Mouse (Mus musculus) urinary bladder, postnatal 36 days (tissue): ENCODE data around the gene Pemt.

Source experiments
- DNase-seq, 2 experiments: peaks; one replicate each; pipeline ENCODE4 v3.0.0; 2022; ENCODE audit warnings: low spot score in 2 of 2, mixed read lengths in 1 of 2

Gene Pemt

DNA sequence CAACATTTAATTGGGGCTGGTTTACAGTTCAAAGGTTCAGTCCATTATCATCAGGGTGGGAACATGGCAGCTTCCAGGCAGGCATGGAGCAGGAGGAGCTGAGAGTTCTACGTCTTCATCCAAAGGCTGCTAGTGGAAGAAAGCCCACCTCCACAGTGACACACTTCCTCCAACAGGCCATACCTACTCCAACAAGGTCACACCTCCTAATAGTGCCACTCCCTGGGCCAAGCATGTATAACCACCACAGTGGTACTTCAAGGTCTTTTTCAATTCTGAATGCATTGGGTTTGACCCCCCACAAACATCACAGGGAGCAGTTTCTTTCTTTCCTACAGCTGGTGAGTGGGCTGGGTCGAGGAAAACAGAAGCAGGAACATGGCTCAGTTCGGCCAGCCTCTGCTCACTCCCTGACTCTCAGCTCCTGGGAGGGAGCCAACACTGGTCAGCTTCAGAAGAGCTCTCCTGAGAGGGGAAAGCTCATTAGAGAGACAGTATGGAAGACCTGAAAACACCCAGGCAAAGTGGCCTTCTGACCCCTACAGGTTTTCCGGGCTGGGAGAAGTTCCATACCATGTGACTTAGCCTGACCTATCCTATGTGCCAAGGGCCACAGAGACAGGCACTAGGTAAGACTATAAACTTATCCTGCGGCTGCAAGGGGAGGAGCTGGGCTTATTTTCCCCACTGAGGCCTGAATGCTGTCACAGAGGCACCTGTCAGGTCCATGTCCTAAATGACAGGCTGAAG lies 44.9 kb downstream of the Pemt start:
- no peak for DNase-seq

DNA sequence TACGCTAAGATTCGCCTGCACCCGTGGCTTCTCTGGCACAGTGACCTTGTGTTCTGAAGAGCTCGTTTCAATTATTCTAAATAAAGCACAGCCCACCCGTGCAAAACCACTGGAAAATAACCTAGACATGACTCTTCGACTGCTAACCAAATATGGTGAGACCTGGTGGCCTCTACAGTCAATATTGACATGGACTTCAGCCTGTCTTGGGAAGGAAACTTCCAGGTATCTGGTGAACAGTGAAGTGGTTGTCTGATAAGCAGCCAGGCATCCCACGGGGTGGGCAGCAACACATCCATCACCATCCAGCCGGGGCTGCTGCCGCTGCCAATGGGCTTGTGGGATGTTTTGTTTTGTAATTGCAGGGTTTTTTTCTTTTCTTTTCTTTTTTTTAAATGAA lies 52.0 kb downstream of the Pemt start:
- no peak for DNase-seq

DNA sequence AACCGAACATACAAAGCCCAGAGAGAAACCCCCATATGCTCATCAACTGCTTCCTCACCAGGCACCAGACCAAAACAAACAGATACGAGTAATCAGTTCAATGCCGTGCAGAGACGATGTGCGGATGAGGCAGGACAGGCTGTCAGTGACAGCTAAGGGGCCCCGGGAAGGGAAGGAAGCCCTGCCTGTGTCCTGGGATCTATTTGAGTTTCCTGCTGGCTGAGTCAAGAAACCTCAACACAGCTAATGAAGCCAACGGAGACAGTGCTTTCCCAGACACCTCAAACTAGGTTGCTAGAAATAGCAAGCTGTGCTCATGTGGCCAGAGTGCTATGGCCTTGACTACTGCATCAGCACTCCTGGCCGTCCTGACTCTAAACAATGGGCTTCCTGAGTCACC lies 54.9 kb downstream of the Pemt start:
- no peak for DNase-seq

DNA sequence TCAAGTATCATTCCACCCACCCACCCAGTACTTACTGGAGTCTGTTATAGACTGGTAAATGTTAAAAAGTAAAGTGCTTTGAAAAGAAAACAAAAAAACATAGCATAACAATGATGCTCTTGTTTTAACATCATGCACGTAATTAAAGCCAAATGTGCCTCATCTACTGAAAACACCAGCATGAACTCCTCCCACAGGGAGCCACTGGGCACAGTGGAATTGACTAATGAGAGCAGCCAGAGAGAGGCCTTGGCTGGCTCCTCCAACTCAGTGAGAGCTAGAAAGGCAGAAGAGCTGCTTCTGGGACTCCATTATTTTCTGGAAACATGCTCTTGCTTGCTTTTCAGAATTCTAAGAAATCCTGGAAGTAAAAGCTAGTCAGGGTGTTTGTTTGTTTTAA lies 56.9 kb downstream of the Pemt start:
- no peak for DNase-seq

DNA sequence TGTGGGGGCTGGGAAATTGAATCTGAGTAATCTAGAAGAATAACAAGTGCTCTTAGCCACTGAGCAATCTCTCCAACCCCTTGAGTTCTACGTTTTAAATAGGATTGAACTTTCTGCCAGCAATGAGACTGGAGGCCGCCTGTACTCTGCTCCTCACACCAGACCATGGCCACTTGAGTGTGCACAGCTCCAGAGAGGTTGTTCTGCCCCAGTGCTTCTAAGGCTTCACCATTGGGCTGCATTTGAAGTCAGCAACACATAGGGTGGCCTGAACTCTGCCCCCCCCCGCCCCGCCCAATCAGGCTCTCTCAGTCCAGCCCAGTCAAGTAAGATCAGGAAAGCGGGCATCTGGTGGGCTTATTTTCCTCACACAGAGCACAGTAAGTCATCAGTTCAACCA lies 68.5 kb downstream of the Pemt start:
- DNase-seq, result no peak

DNA sequence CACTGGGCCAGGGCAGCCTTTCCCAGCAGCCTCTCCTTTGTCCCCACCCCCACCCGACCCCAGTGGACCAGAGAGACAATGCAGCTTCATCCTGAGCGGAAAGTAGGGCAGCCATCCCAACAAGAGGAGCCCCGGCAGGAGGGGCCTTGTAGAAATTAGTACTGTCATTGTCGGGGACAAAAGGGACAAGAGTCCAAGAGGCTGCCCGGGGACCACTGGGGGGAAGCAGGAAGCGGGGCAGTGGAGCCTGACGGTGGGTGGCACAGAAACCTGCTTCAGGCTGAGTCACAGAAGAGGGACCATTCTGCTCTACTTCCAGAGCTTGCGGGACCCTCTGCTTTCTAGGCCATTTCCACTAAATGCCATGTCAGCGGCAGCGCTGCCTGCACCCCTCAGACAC lies 71.0 kb downstream of the Pemt start:
- no peak for DNase-seq

DNA sequence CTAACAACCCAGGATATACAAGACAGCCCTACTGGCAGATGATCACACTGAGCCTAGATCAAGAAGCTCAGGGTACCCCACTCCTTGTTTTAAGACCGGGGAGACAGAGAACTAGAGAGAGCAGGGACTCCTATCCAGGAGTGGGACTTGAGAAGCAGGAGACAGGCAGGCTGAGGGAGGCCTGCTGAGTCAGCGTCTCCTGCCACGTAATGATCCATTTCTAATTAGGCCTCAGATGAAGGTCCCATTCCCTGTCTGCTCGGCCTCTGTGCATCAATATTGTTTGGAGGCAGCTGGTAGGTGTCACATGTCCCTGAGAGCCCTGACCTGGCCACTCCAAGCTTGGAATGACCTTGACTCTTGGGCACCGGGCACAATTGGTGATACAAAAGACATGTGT lies 72.9 kb downstream of the Pemt start:
- DNase-seq, result no peak

DNA sequence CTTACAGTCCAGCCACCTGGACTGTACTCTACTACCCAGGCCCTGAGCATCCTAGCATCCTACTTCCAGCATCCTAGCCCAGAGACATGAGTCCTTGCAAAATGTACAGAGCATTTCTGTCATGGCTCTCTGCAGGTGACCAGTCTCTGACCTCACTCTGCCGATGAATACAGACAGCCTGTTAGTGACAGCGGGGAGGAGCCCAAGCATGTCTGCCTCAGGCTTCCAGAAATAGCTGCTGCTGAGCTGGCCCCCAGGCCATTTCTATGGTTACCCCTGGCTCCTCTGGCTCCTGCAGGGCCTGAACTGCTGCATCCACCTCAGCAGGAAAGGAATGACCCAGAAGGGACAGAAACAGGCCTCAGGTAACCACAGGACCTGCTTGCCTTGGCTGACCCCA lies 74.6 kb downstream of the Pemt start:
- DNase-seq, result no peak

DNA sequence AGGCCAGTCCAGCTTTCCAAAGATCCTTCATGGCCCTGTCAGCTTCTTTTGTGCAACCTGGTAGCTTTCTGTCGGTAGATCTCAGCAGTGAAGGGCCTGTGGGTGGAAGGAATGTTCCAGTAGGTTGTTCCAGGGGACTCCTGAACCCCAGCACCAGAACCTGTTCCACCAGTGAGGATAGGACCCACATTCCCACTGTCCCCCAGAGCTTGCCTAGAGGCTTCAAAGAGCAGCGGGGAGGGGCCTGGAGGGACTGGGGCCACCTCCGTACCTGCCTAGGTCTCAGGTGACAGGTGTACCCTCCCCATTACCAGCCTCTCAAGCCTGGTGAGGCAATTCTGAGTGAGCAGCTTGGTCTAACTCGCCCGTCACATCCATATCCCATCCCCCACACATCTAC lies 75.5 kb downstream of the Pemt start:
- no peak for DNase-seq

DNA sequence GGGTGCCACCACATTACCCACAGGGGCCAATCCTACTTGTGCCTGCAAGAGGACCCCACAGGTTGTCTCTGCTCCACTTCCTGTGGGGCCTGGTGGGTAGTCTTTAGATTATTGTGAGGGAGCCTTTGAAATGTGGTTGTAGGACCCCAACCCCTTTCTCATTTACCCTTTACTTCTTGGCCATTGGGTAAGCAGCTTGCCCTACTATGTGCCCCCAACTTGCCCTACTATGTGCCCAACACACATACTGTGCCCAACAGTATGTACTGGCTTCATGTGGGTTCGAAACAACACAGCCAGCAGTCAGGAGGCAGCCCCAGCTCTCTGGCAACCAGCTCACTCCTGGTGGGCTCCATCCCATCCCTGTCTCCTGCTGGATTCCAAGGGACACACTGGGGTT lies 78.5 kb downstream of the Pemt start:
- DNase-seq, result no peak

DNA sequence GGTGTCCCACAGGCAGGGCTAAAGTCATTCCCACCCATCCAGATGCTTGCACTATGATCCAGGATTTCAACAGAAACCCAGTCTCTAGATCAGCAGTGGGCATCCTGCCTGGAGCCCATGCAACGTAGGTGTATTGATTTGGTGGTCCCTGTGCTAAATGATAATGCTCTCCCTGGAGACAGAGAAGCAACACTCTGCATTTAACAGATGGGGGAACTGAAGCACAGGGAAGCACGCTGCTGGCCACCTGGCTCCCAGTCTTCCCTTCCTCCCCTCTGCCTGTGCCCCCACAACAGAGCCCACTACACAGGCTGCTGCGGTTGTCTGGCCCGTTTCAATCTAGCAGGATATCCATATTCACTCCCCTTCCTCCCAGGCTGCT lies 80.2 kb downstream of the Pemt start:
- DNase-seq, result no peak

DNA sequence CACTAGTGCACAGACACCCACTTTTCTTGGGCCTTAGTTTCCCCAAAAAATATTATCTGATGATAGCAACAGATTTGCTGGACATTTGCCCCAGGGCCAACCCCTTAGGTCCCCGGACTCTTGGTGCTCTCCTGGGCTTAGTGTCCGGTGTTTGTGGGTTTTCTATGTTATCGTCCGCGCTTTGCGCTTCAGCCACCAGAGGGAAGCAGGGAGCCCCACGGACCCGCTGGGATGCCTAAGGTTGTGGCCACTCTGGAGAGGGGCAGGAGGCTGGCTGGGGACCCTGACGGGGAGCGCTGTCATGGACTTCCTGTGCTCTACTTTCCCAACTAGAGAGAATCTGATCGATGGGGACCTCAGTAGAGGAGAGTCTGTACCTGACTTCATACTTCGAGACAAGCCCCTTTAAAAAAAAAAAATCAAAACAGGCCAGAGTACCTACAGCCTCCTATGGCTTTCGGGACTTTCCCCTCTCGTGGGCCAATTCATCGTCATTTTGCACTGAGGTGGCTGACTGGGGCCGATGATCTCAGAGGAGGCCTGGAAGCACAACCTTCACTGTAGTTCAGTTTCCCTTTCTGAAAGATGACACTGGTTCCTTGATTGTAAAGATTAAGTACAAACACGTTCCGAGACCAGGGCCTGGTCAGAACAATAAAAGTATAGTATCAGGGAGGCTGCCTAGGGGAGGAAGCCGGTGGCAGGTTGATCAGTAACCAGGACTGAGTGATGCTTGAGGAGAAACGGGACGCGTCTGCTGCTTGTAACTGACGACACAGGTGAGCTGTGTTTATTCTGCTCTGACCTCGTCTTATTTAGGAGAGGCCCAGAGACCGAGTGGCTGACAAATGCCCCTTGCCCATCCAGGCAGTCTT lies 80.8 kb downstream of the Pemt start:
- DNase-seq, result peak; percentile 79 to 82

DNA sequence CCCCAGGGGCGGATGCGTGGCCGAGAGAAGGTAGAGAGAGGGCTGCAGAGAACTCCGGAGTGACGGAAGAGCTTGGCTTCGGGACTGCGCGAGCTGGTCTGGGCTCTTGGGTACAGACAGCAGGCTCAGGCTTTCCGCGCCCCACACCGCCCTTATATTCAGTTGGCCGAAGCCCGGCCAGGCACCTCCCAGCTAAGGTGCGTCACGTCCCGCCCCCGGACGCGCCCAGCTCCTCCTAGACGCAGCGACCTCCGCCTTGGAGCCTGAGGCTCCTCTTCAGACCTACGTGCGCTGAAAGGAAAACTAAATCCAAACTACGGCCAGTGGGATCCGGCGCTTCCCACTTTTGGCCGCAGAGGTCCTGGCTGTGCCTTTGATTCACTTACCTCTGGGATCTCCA lies 81.5 kb downstream of the Pemt start, which contains the start of gene Rasd1:
Gene Rasd1, minus strand, starts transcription at position 127 of the 400 bp plus-strand sequence.
- peak; percentile 85 to 90 for DNase-seq

DNA sequence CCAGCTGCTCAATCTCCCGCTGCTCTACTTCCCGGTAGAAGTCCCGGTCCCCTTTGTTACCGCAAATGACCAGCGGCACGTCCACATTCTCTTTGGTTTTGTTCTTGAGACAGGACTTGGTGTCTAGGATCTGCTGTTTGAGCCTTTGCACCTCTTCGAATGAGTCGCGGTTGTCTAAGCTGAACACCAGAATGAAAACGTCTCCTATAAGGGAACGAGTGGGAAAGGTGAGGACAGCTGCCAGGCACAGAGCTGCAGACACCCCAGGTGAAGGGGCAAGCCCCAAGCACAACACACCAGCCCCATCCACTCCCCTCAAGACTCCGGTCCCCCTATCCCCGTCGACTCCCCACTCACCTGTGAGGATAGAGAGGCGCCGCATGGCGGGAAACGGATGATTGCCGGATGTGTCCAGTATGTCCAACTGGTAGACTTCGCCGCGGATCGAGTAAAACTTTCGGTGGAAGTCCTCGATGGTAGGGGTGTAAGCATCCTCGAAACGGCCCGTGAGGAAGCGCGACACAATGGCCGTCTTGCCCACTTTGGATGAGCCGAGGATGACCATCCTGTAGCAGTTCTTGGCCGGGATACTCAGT lies 82.0 kb downstream of the Pemt start:
- peak; percentile 11 to 16 for DNase-seq

DNA sequence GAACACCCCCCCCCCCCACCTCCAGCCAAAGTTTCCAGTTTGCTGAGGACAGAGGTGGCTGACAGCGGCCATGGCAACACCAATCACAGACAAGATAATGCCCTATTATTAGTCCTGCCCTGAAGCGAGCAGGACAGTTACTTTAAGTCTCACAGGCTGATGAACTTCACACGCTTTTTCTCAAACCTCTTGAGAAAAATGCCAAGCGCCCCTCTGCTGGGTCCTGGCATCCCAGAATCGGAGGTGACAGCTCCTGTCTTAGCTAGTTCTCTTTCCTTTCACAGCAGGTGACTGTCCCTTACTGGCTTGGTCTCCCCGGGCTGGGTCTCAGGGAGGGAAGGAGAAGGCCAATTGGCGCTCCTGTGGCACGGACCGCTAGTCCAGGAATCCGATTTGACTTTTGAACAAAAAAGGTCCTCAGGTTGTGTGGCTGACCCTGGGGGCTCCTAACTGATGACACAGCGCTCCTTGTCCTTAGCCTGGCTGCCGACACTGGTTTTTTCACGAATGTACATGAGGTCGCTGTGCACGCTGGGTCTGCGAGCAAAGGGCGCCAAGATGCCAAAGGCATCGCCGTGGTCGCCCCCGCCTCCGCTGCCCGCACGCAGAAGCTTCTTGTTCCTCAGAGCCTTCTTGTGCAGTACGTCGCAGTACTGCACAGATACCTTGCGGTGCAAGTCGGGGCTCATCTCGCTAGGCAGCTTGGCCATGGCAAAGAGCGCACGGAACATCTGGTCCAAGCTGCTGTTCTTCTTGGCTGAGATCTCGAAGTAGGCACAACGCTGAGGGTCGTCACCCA lies 82.7 kb downstream of the Pemt start:
- DNase-seq, result no peak

DNA sequence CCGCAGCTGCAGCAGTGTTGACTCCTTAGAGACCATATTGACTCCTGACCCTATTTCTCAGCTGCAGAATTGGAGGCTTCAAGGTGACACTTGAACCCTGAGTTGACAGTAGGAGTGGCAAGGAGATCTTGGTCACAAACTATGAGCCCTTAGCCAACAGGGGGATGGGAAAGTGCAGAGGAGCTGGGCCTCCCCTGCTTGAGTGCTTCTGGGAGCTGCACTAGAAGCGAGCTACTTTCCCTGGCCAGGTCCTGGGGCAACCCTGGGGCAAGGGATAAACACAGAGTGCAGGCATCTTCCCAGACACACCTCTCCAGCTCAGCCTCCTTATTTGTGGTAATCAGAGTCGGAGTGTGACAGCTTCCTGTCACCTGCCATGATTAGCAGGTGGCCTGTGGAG lies 83.7 kb downstream of the Pemt start:
- DNase-seq, result no peak

DNA sequence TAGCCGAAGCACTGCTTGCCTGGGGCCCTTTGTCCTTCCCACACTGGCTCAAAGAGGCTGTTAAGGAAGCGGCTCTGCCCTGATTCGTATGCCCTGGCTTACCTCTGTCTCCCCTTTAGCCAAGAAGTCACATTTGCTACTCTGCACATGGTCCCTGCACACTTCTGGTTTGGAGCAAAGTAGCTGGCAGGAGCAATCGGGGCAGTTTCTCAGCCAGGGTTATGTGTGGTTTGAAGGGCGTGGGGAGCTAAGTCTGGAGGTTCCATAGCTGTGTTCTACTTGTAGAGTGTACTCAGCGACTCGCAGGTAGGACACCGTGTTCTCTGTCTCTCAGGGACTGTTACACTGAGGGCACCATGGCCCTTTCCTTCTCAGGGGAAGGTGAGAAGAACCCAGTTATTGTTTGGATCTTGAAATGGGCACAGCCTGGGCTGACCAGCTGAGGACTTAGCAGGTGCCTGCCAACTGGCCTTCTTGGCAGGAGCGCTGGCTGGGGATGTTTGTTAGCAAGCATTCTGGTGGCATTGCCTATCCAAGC lies 84.9 kb downstream of the Pemt start:
- peak in 1 of 2 experiments; percentile 21 for DNase-seq

DNA sequence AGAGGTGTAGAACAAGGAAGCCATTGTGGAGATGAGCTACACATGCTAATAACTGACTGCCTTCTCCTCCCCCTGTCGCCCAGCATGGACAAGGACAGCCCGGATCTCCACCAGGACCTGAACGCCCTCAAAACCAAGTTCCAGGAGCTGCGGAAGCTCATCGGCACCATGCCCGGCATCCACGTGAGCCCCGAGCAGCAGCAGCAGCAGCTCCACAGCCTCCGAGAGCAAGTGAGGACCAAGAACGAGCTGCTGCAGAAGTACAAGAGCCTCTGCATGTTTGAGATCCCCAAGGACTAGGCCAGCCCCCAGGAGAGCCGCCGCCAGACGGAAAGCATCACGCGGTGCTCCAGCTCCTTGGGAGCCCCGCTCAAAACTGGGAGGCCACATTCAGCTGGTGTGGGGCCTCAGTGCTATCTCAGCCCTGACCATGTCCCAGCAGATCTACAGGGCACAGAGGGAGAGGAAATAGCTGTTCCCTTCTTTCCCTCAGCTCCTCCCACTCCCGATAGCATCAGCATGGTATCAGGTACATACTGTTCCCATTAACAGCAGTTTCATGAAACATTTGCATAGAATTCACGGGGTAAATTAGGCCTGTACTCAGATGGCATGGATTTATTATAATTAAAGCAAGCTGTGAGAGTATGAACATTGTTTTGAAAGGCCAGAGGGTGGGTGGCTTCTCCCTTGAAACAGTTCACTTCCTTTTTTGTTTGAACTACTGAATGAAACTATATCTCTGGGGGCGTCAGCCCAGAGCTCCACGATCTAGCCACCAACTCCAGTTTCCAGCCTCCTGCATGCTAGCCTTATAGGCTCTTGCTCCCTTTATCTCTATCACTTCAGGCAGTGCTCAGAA lies 85.6 kb downstream of the Pemt start:
- no peak for DNase-seq

DNA sequence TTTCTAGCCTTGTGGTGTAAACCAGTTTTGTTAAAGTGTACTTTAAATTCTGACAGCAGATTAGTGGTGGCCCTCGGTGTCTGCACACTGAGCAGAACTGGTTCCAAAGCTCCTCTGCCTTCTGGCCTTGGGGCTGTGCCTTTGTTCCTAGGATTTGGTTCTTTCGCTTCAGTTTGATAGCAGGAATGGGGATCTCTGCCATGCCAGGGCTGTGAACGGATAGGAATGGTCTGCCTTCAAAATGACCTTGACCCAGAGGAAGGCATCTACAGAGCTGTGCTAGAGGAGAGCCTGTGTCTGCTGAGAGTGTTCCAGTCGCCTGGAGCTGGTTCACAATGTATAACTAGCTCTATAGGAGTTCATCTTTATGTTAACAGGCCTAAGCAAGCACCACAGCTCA lies 86.8 kb downstream of the Pemt start:
- no peak for DNase-seq

DNA sequence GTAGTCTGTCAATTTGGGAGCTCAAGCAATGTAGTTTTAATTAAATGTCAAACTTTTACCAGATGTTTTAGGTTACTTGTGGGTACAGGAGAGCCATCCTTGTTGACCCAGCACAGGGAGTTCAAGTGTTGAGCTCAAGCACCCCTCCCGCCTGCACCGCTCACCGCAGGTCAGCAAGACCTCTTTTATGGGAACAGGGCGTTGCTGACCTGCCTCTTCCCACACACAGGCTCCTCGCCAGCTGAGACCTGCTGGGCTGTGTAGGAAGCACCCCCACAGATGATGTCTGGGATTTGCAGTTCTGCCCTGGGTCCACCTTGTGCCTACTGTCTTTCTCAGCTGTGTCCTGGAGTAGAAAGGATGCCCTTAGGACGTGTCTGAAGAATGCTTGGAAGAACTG lies 89.5 kb downstream of the Pemt start:
- peak in 1 of 2 experiments; percentile 13 for DNase-seq

DNA sequence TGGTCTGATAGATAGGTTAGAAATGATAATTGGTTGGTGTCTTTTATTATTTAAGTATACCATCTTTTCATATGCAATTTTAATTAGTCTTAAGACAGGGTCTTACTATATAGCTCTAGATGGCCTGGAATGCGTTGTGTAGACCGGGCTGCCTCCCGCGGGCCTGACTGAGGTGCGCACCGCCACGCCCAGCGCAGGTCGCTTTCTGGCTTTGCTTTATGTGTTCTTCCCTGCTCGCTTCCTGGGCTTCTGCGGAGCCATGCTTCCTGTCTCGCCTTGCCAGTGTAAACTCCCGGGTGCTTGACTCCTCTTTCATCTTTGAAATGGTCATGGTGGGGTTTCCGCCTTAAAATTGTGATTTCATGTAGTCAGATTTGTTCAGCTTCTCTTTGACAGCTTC lies 93.4 kb downstream of the Pemt start:
- DNase-seq, result no peak
